ENCODE assay signal across 11 mouse cellular contexts in genomic region chrX:169980809-169981289, GRCm38 (mm10). TPM values are rescaled to one million over a fixed set of nuclear protein-coding genes. Genes with fewer than 3 reads are reported as not detected.
DNase-seq lines count a peak whose midpoint lies in the region; ATAC-seq and TF ChIP-seq lines count a peak whose summit lies in the region.
"Had no signal": no experiment of that assay in that cellular context is flagged by ENCODE, and none has a peak within 500 bp of the region (broad histone marks: within the 10 kb centered on the region; RNA-seq: fewer than 3 reads in every experiment).

No protein-coding gene starts in this region.

- intact Hi-C loops in gastrocnemius, postnatal 14 days (cut with DNase I; ENCODE audit: low total_unique reads): no loop called here
- intact Hi-C loops in gastrocnemius, postnatal 36 days (cut with DNase I): no loop called here
- intact Hi-C loops in left cerebral cortex, postnatal 25 days (cut with DNase I): no loop called here

- no peak overlapping the region for H3K4me3 ChIP-seq in midbrain, postnatal 0 days (ENCODE audit: low read depth, low read length)
- no peak overlapping the region for H3K4me3 ChIP-seq in midbrain, embryonic 15.5 days
- H3K4me3 ChIP-seq: embryonic facial prominence, embryonic 12.5 days; limb, embryonic 13.5 days had no signal

- H3K4me1 ChIP-seq in midbrain, postnatal 0 days (ENCODE audit: insufficient read depth, low read length): no peaks in the 10 kb centered on the region
- H3K4me1 ChIP-seq in midbrain, embryonic 15.5 days: no peaks in the 10 kb centered on the region
- H3K4me1 ChIP-seq: embryonic facial prominence, embryonic 12.5 days; limb, embryonic 13.5 days had no signal

- DNase-seq in gastrocnemius, postnatal 14 days: peak; percentile 20
- no peak for DNase-seq in gastrocnemius, postnatal 36 days
- DNase-seq in midbrain, postnatal 0 days (ENCODE audit: low spot score): peak; percentile 29
- DNase-seq in c-Kit-negative CD71-positive TER-119-positive erythroid progenitor cells, embryonic 14.5 days (ENCODE audit: low read depth, low spot score): peak; percentile 2
- peak; percentile 6 to 14 for DNase-seq in left cerebral cortex, postnatal 25 days (ENCODE audit: low spot score in 2 of 2)
- no peak for DNase-seq in MN1 (ENCODE audit: low spot score)
- DNase-seq in right cerebral cortex, postnatal 14 days: no peak

- H3K27me3 ChIP-seq in midbrain, postnatal 0 days (ENCODE audit: insufficient read depth, low read length): peaks cover 11% of the 10 kb centered on the region
- no peaks in the 10 kb centered on the region for H3K27me3 ChIP-seq in midbrain, embryonic 15.5 days (replicated peaks)
- H3K27me3 ChIP-seq: embryonic facial prominence, embryonic 12.5 days; limb, embryonic 13.5 days had no signal

- ATAC-seq in midbrain, postnatal 0 days (ENCODE audit: low FRiP score): no peak
- ATAC-seq in midbrain, embryonic 15.5 days (replicated peaks): no peak

- no peak overlapping the region for H3K9ac ChIP-seq in midbrain, postnatal 0 days (replicated peaks; ENCODE audit: low read length, poor library complexity, severe bottlenecking)
- H3K9ac ChIP-seq in midbrain, embryonic 15.5 days: no peak overlapping the region
- H3K9ac ChIP-seq: embryonic facial prominence, embryonic 12.5 days; limb, embryonic 13.5 days had no signal

- 62% methylated on average over 12 of the region's 12 CpGs for WGBS in midbrain, postnatal 0 days
- WGBS in midbrain, embryonic 15.5 days: 87% methylated on average over 12 of the region's 12 CpGs

- H3K36me3 ChIP-seq in midbrain, postnatal 0 days (ENCODE audit: insufficient read depth, low read length): no peaks in the 10 kb centered on the region
- peaks cover 28% of the 10 kb centered on the region for H3K36me3 ChIP-seq in midbrain, embryonic 15.5 days (replicated peaks)
- H3K36me3 ChIP-seq: G1E had no signal

- no peak for TF ChIP-seq CTCF in midbrain, postnatal 0 days (IDR thresholded peaks at IDR 0.05)

- H3K27ac ChIP-seq in midbrain, postnatal 0 days (ENCODE audit: low read depth, low read length): no peak overlapping the region
- H3K27ac ChIP-seq in midbrain, embryonic 15.5 days: no peak overlapping the region
- H3K27ac ChIP-seq: embryonic facial prominence, embryonic 12.5 days; limb, embryonic 13.5 days had no signal

- peaks cover 11% of the 10 kb centered on the region; the same call in 1 of the 2 replicates for H3K9me3 ChIP-seq in midbrain, postnatal 0 days (ENCODE audit: low read length)
- peaks cover 29% of the 10 kb centered on the region for H3K9me3 ChIP-seq in midbrain, embryonic 15.5 days
- H3K9me3 ChIP-seq: G1E had no signal

- H3K4me2 ChIP-seq in midbrain, postnatal 0 days (ENCODE audit: low read depth, low read length, poor library complexity, severe bottlenecking): no peak overlapping the region
- H3K4me2 ChIP-seq in midbrain, embryonic 15.5 days: no peak overlapping the region
- H3K4me2 ChIP-seq: embryonic facial prominence, embryonic 12.5 days; limb, embryonic 13.5 days had no signal

RNA-seq across cellular contexts. Expression of gene Gm21887, which starts 28.6 kb away (rescaled TPM):
- total RNA-seq in gastrocnemius, postnatal 14 days (2021): 10 to 100 TPM; 32.5 to 36.1 TPM
- 10 to 100 TPM; 26.2 to 44.5 TPM for total RNA-seq in gastrocnemius, postnatal 36 days (2021)
- 34.6 and 51.3 TPM in 2 replicates for total RNA-seq in midbrain, postnatal 0 days (2014; rRNA removed)
- polyA plus RNA-seq in midbrain, postnatal 0 days (2015; fragmentation: Nextera tagmentation; extraction: Ambion mirVana): 193 and 201 TPM in 2 replicates
- polyA plus RNA-seq in midbrain, embryonic 15.5 days (2015; fragmentation: Nextera tagmentation; extraction: Ambion mirVana): 187 and 227 TPM in 2 replicates
- total RNA-seq in left cerebral cortex, postnatal 25 days (2021): 100 to 1,000 TPM; 175 to 177 TPM

Comparison
In these comparisons a context has a peak if more than half of its experiments do, and no peak if none do; other contexts are left out.
1. DNase-seq: peak in gastrocnemius, postnatal 14 days (single experiment), midbrain, postnatal 0 days (single experiment), c-Kit-negative CD71-positive TER-119-positive erythroid progenitor cells, embryonic 14.5 days (single experiment) and left cerebral cortex, postnatal 25 days (2 of 2); none in gastrocnemius, postnatal 36 days (0 of 2), MN1 (single experiment) and right cerebral cortex, postnatal 14 days (single experiment).